Mouse (Mus musculus): ENCODE results near the gene Naa50.
A peak's percentile ranks its signal among the peaks of the same experiment; 100 is the strongest.

Naa50 gene

GRCm38 (mm10) chr16:44139536-44140185, at the start of gene Naa50, which contains the start of gene Atp6v1a:
TSS of gene Naa50 (plus strand) at chr16:44139830.
TSS of gene Atp6v1a (minus strand) at chr16:44139705.
- peak; percentile 93 to 96 for DNase-seq

DNA sequence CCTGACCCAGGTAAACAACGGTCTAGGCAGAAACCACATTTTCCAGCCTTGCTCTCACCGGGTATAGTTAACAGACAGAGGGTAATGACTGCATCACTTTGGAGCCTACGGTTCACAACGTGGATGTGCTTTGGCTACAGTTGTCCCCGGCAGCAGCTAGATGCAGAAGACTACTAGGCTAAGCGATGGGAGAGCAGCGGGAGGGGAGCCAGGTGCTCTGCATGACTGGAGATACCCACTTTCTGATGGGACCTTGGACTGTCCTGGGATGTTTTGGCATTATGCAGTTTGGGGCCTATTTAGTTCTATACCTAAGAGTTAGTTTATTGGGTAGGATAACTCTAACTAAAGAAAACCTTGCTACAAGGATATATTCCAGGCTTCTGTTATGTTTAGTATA, 40.3 kb upstream of the Naa50 start:
- no peak for DNase-seq

DNA sequence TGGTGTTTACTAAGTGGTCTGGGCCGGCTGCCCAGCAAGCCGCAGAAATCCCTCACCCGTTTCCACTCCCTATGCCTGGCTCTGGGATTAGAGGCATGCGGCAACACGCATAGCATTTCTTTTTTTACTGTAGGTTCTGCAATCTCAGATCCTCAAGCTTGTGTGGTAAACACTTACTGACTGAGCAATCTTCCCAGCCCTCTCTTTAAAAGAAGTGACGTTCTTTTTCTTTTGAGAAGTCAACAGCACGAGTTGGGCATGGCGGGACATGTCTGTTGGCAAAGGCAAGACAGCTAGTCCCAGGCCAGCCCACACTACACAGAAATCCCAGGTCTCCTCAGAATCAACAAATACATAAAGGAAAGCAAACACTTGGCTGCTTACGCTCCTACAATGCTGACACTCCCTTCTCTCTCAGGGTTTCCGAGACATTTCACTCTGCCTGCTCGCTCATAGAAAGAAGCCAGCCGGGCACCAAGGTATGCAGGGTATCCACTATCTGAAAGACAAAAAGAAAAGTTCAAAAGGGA, 38.4 kb upstream of the Naa50 start:
- no peak for DNase-seq

- peak; percentile 12 for DNase-seq
These were observed 36.7 kb upstream of the Naa50 start for GRCm38 (mm10) chr16:44102925-44103324.

DNA sequence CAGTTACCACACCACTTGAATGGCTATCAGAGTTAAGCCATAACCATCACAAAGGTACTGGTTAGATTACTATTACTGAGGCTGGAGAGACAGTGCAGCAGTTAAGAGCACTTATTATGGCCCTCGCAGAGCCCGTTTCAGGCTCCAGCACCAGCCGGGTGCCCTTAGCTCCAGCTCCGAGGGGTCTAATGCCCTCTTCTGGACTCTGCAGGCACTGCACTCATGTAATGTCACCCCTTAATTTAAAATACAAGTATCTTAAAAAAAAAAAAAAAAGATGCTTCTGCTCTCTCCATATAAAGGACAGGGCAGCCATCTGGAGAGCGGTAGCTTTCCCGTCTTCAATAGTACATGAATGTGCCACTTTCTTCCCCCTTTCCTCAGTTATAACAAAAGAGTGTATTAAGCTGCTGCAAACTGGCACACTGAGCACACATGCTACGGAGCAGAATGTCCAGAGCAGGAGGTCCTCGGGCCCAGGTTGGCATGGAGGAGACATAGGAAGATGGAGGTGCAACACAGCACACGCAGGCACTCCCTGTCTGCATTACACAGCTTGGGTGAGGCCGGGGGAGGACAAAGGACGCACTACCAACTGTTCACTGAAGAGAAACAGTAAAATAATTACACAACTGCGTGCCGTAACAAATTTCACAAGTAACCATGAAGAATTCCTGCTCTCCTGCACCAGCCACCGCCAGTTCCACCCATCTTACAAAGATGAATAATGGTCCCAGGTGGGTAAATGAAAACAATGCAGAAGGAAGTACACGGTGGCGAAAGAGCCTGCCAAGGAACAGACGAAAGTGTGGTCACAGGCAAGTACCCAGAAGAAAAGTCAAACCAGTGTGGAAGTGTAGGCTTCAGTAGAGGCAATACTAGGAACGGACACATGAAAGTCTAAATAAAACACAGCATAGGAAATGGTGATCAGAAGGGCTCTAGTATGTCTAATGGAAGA, 35.5 kb upstream of the Naa50 start:
- DNase-seq: peak; percentile 23 to 39

DNA sequence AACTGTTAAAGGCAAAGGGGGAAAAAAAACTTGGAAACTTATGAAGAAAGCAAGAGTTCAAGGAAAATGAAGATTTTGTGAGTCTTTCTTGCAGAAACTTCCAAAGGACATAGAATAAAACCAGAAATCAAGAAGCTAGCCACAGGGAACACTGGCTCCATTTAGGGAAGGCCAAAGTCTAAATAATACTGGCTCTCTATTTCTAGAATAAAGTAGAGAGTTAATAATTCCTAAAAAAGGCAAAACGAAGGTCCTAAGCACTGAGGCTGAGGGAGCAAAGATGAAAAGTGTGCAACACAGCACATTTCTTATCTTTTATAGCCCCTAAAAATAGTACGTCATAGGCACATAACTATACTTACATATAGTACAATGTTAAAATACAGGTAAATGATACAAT, 34.4 kb upstream of the Naa50 start:
- no peak for DNase-seq

GRCm38 (mm10) chr16:44109002-44109401, 30.6 kb upstream of the Naa50 start:
- no peak for DNase-seq

DNA sequence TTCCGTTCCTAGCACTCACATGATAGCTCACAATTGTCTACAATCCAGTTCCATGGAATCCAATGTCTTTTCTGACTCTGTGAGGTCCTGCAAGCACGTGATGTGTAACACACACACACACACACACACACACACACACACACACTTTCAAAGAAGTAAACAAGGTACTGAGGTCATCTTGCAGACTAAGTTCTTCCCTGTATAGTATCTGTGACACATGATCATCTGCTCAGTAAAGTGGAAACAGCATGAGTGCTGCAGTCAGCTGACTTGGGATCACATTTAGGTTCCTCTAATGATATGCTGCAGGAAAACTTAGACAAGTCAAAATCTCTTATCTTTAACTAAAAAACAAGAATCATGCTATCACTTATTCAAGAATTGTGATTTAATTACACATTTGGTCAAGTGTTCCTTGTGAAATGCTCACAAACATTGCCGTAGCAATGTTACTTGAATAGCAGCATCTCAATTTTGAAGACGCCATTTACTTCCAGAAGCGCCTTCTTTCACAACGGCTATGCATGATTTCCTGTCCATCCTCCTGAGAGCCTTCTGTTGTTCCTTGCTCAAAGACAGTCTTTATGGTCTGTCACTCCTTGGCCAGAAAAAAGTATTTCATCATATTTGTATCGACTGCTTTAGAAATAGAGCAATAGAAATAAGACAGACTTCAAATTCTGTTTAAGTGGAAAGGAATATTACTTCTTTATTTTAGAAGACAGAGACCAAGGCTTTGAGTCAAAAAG, 19.7 kb upstream of the Naa50 start:
- peak in 1 of 2 experiments; percentile 10 for DNase-seq

GRCm38 (mm10) chr16:44122122-44122521, 17.5 kb upstream of the Naa50 start:
- DNase-seq: no peak

GRCm38 (mm10) chr16:44122574-44122973, 17.1 kb upstream of the Naa50 start:
- DNase-seq: no peak

DNA sequence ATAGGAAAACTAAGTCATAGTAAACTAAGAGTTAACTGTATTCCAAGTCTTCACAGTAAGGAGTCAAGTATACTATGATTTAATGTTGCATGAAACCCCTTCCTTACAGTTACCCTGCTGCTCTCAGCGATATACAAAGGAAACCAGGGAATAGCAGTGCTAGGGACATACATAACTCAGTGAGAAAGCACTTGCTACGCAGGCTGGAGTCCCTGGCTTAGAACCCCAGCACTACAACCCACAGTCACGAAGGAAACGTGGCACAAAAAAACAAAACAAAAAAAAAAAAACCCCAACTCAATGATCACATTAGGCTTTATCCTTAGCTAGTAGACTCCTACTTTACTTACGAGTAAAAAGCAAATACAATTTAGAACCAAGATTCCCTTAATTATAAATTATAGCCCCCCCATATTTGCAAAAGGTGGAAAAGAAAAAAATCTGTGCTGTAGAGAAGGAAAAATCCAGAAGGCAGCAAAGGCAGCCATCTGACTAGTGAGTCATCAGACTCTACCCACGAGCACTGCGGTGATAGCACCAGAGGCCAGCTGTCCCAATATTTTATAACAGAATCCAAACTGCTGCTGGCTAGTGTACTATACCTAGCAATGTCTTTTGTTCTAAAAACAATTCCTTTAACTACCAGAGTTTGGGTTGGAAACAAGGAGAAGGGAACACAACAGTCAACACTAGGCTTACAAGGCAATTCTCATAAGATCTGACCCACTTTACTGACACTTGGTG, 16.5 kb upstream of the Naa50 start:
- no peak for DNase-seq

- DNase-seq: no peak
These were observed 15.8 kb upstream of the Naa50 start for GRCm38 (mm10) chr16:44123786-44124185.

DNA sequence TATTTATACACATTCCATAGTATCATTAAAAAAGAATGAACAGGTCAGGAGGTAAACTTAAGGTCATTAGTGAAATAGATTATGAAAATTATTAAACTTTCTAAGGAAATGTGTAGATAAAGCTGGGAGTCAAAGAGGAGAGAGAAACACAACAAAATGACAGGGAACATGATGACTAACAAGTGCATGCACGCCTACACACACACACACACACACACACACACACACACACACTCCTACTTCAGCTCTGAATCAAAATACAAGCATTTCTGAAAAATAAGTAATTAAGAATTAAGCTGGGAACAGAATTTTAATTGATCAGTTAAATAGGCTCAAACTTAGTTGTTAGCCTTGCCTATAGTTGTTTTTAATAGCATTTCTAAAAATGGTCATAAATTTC, 14.9 kb upstream of the Naa50 start:
- no peak for DNase-seq

DNA sequence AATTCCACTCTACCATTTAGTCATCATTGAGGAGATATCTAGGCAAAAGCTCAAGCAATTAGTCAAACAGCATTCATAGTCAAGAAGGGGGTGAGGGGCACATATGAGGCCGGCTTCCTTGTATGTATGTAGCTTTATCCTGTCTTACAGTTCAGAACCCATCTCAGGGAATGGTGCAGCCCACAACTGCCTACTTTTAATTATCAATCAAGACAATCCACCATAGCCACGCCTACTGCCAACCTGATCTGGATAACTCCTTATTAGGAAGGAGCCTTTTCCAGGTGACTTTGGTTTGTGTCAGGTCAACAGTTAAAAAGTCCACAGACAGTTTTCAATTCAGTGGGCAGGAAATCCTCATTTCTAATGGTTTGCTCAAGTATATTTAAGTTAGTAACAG, 14.2 kb upstream of the Naa50 start:
- no peak for DNase-seq

GRCm38 (mm10) chr16:44126437-44126836, 13.2 kb upstream of the Naa50 start:
- DNase-seq: no peak

DNA sequence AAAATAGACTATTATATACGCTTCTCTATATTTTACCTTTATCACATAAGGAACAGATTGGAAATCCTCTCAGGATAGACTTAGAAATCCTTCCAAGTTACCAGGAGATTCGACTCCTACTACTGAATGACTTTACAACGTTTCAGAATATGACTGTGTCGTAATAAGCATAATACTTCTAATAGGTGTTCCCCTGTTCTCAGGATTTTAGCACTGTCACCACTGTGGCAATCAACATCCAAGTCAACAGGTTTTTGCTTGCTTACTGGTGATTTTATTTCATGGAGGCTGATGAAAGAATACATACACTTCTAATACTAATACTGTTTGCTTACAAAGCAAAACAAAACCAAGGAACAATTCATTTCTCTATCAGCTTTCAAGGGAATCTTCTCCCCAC, 7.3 kb upstream of the Naa50 start:
- DNase-seq: no peak

- no peak for DNase-seq
These were observed 6.4 kb upstream of the Naa50 start for GRCm38 (mm10) chr16:44133187-44133586.

GRCm38 (mm10) chr16:44136511-44137021, 3.1 kb upstream of the Naa50 start:
- DNase-seq: no peak

DNA sequence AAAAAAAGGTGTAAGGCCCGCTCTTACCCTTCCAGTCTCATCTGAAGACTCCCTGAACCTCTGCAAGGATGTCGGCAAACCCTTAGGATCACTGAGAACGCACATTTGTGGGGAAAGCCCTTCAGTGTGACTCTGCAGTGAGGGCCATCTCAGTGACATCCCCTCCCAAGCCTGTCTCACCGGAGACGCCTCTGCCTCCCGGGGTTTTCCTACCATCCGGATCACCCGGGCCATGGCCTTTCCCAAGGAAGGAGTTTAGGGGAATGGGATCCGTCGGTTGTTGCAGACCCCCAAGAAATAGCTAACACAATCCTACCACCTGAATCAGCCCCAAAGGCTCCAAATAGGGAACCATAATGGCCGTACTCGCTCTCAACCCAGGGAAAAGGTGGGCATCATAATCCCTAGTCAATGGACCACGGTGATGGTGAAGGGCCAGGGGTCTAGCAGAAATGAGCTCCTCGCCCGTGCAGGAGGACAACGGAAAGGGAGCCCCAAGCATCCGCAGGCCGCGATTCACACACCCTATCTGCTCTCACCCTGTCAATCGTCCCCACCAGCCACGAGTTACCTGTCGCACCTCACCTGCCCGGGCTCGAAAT, 1.2 kb upstream of the Naa50 start:
- DNase-seq: peak in 1 of 2 experiments; percentile 4

DNA sequence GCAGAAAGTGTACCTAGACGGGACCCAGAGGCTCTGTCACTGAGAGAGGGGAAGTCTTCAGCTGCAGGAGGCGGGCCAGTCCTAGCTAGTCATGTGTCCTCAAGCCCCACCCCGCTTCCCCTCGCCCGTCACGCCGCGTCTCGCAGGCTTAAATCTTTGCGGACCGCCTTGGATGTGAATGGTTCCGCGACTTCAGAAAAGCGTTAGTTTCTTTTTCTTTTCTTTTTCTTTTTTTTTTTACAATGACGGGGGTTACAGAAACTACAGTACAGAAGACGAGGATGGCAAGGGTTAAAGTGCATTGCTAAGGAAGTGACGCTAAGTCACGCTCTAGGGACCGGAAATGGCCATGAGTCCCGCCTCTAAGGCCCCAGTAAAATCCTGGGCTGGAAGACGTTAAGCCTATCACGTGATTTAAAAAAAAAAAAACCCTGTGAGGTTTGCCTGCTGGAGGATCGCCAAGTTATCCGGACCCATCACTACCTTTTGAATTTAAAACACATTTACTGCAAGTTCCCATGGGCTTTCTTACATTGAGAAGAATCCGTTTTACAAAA, 573 bp upstream of the Naa50 start:
- peak; percentile 90 for DNase-seq

DNA sequence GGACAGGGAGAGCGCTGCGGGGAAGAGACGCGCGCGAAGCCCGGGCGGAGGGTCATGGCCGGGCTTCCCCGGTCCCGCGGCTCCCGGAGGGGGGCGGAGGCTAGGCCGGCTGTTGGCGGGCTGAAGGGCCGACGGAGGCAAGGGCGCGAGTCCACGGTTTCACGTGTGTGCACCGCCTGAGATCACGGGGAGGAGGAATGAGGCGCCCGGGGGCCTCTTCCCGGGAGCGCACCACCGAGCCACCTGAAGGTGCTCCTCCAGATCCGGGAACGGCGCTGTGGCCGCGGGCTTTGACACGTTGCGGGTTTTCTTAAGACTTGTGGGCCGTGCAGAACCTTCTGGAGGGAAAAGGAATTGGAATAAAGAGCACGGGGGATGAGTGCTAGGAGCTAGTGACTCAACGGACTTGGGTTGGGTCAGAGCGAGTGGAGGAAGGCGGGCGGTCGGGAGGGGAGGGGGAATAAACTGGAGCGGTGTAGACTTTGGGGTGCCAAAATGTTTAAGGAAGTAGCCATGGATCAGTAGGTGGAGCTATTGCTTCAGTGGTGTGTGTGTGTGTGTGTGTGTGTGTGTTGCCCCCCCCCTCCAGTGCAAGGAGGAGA, 657 bp downstream of the Naa50 start:
- DNase-seq: peak; percentile 76 to 78
